21 mouse cellular contexts compared by ENCODE assay signal in the genomic region with DNA sequence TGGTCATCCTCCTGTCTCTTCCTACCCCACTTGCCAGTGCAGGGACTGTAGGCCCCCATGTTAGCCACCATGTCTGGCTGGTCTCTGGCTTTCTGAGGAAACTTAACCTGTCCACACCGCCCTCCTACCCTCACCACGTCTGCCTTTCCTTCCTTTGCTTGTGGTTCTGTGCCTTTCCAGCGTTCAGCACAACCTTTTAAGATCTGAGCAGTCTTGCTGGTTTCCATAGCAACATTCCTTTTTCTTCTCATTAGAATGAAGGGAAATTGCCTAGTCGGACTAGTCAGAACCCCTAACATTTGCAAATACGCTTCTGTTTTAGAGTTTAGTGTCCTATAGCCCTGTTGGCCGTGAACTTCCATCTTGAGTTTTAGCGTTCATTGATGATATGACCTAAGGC.
DNase-seq lines count a peak whose midpoint lies in the region; ATAC-seq and TF ChIP-seq lines count a peak whose summit lies in the region.
"Had no signal": no experiment of that assay in that cellular context is flagged by ENCODE, and none has a peak within 500 bp of the region (broad histone marks: within the 10 kb centered on the region; RNA-seq: fewer than 3 reads in every experiment).

No protein-coding gene starts in this region.

- no peak for TF ChIP-seq POLR2A in bone marrow macrophage, adult 2 months (IDR thresholded peaks at IDR 0.05; ENCODE audit: borderline replicate concordance, low read depth, low read length)

- H3K36me3 ChIP-seq in heart, embryonic 10.5 days, result no peaks in the 10 kb centered on the region
- no peaks in the 10 kb centered on the region for H3K36me3 ChIP-seq in heart, embryonic 11.5 days (ENCODE audit: control insufficient read depth, insufficient read depth, low read length)
- no peaks in the 10 kb centered on the region for H3K36me3 ChIP-seq in midbrain, embryonic 14.5 days (ENCODE audit: control insufficient read depth, insufficient read depth, low read length)
- no peaks in the 10 kb centered on the region for H3K36me3 ChIP-seq in midbrain, embryonic 11.5 days (ENCODE audit: control insufficient read depth, insufficient read depth, low read length)
- H3K36me3 ChIP-seq in forebrain, embryonic 14.5 days (ENCODE audit: control insufficient read depth, insufficient read depth, low read length), result no peaks in the 10 kb centered on the region
- H3K36me3 ChIP-seq: embryonic facial prominence, embryonic 13.5 days; heart, embryonic 12.5 days; limb, embryonic 10.5 days had no signal

- peaks cover 3% of the 10 kb centered on the region; the same call in 1 of the 2 replicates for H3K4me1 ChIP-seq in heart, embryonic 10.5 days
- H3K4me1 ChIP-seq in heart, embryonic 11.5 days (ENCODE audit: control insufficient read depth, insufficient read depth, low read length), result no peaks in the 10 kb centered on the region; the same call in 1 of the 2 replicates
- H3K4me1 ChIP-seq in midbrain, embryonic 14.5 days (ENCODE audit: control insufficient read depth, insufficient read depth, low read length), result 0 out of 2 replicates have a peak, but pooled peaks cover 4% of the 10 kb centered on the region
- H3K4me1 ChIP-seq in midbrain, embryonic 11.5 days (ENCODE audit: control insufficient read depth, insufficient read depth, low read length), result no peaks in the 10 kb centered on the region
- H3K4me1 ChIP-seq in bone marrow macrophage, adult 2 months (ENCODE audit: control insufficient read depth, insufficient read depth, low read length), result peaks cover 72% of the 10 kb centered on the region
- H3K4me1 ChIP-seq in forebrain, embryonic 14.5 days (ENCODE audit: control insufficient read depth, insufficient read depth, low read length), result no peaks in the 10 kb centered on the region

- DNase-seq in heart, embryonic 10.5 days (ENCODE audit: low spot score), result peak; percentile 48
- peak; percentile 64 for DNase-seq in midbrain, embryonic 14.5 days
- no peak for DNase-seq in midbrain, embryonic 11.5 days (ENCODE audit: low spot score, missing footprints)
- peak; percentile 64 for DNase-seq in forebrain, embryonic 14.5 days (ENCODE audit: low spot score)
- no peak for DNase-seq in lung, postnatal 10 days
- DNase-seq in lung, postnatal 36 days, result no peak
- DNase-seq: adrenal gland, postnatal 36 days; B cell, adult 2 months; cerebellum, adult 9-10 months; heart, postnatal 14 days; kidney, adult 8-10 months; kidney, postnatal 14 days; lung, adult 18-20 months; right cerebral cortex, postnatal 4 days had no signal

- 80% methylated on average over 7 of the region's 7 CpGs for WGBS in heart, embryonic 10.5 days
- WGBS in heart, embryonic 11.5 days (ENCODE audit: insufficient replicate concordance), result 85% methylated on average over 7 of the region's 7 CpGs
- WGBS in midbrain, embryonic 14.5 days, result 52% methylated on average over 7 of the region's 7 CpGs
- 69% methylated on average over 7 of the region's 7 CpGs for WGBS in midbrain, embryonic 11.5 days
- 51% methylated on average over 7 of the region's 7 CpGs for WGBS in forebrain, embryonic 14.5 days

- ATAC-seq in heart, embryonic 11.5 days (replicated peaks; ENCODE audit: insufficient number of reproducible peaks, low FRiP score, low TSS enrichment), result no peak
- ATAC-seq in midbrain, embryonic 14.5 days (ENCODE audit: low FRiP score, low TSS enrichment), result no peak
- no peak for ATAC-seq in midbrain, embryonic 11.5 days (ENCODE audit: low FRiP score)
- ATAC-seq in forebrain, embryonic 14.5 days, result no peak

- no peak for TF ChIP-seq CTCF in bone marrow macrophage, adult 2 months (IDR thresholded peaks at IDR 0.05; ENCODE audit: low read depth, low read length)

- no peak overlapping the region for H3K27ac ChIP-seq in heart, embryonic 10.5 days
- no peak overlapping the region for H3K27ac ChIP-seq in heart, embryonic 11.5 days (ENCODE audit: low read depth, low read length)
- H3K27ac ChIP-seq in midbrain, embryonic 14.5 days (replicated peaks; ENCODE audit: low read depth, low read length), result 0 out of 2 replicates have a peak overlapping the region, but pooled peaks have one; percentile 32
- H3K27ac ChIP-seq in midbrain, embryonic 11.5 days (ENCODE audit: low read depth, low read length), result no peak overlapping the region
- H3K27ac ChIP-seq in bone marrow macrophage, adult 2 months (ENCODE audit: insufficient read depth, low read depth, low read length), result 0 out of 2 replicates have a peak overlapping the region, but pooled peaks have one; percentile 1
- H3K27ac ChIP-seq in forebrain, embryonic 14.5 days (ENCODE audit: low read depth, low read length), result no peak overlapping the region
- H3K27ac ChIP-seq: embryonic facial prominence, embryonic 13.5 days; limb, embryonic 10.5 days; stomach, postnatal 0 days had no signal

- no peaks in the 10 kb centered on the region for H3K27me3 ChIP-seq in heart, embryonic 10.5 days (ENCODE audit: insufficient read depth, poor library complexity, severe bottlenecking)
- H3K27me3 ChIP-seq in heart, embryonic 11.5 days (ENCODE audit: control insufficient read depth, insufficient read depth, low read length), result no peaks in the 10 kb centered on the region
- H3K27me3 ChIP-seq in midbrain, embryonic 14.5 days (ENCODE audit: control insufficient read depth, insufficient read depth, low read length), result no peaks in the 10 kb centered on the region
- H3K27me3 ChIP-seq in midbrain, embryonic 11.5 days (ENCODE audit: control insufficient read depth, insufficient read depth, low read length), result no peaks in the 10 kb centered on the region
- no peaks in the 10 kb centered on the region for H3K27me3 ChIP-seq in forebrain, embryonic 14.5 days (replicated peaks; ENCODE audit: control insufficient read depth, insufficient read depth, low read length)
- H3K27me3 ChIP-seq: embryonic facial prominence, embryonic 13.5 days; heart, embryonic 12.5 days had no signal

- H3K4me3 ChIP-seq in heart, embryonic 10.5 days, result no peak overlapping the region
- no peak overlapping the region for H3K4me3 ChIP-seq in heart, embryonic 11.5 days (ENCODE audit: low read depth, low read length)
- no peak overlapping the region for H3K4me3 ChIP-seq in midbrain, embryonic 14.5 days (replicated peaks; ENCODE audit: low read depth, low read length)
- no peak overlapping the region for H3K4me3 ChIP-seq in midbrain, embryonic 11.5 days (ENCODE audit: low read depth, low read length)
- no peak overlapping the region for H3K4me3 ChIP-seq in bone marrow macrophage, adult 2 months (ENCODE audit: insufficient read depth, low read length)
- no peak overlapping the region for H3K4me3 ChIP-seq in forebrain, embryonic 14.5 days (ENCODE audit: low read depth, low read length)
- H3K4me3 ChIP-seq: embryonic facial prominence, embryonic 13.5 days; heart, embryonic 12.5 days; limb, embryonic 10.5 days; myocyte had no signal

- no peaks in the 10 kb centered on the region for H3K9me3 ChIP-seq in heart, embryonic 10.5 days
- no peaks in the 10 kb centered on the region for H3K9me3 ChIP-seq in heart, embryonic 11.5 days (replicated peaks; ENCODE audit: control insufficient read depth, low read length)
- no peaks in the 10 kb centered on the region for H3K9me3 ChIP-seq in midbrain, embryonic 14.5 days (ENCODE audit: control insufficient read depth, low read length)
- H3K9me3 ChIP-seq in midbrain, embryonic 11.5 days (ENCODE audit: control insufficient read depth, low read length), result no peaks in the 10 kb centered on the region
- H3K9me3 ChIP-seq in forebrain, embryonic 14.5 days (replicated peaks; ENCODE audit: control insufficient read depth, low read length), result no peaks in the 10 kb centered on the region
- H3K9me3 ChIP-seq: embryonic facial prominence, embryonic 13.5 days; heart, embryonic 12.5 days; limb, embryonic 10.5 days had no signal

- no peak overlapping the region for H3K4me2 ChIP-seq in heart, embryonic 11.5 days
- H3K4me2 ChIP-seq in midbrain, embryonic 14.5 days (ENCODE audit: low read length), result no peak overlapping the region
- H3K4me2 ChIP-seq in midbrain, embryonic 11.5 days, result no peak overlapping the region
- no peak overlapping the region for H3K4me2 ChIP-seq in forebrain, embryonic 14.5 days (ENCODE audit: low read length)
- H3K4me2 ChIP-seq: embryonic facial prominence, embryonic 13.5 days; heart, embryonic 12.5 days had no signal

- no peak overlapping the region for H3K9ac ChIP-seq in heart, embryonic 11.5 days (ENCODE audit: low read depth, low read length)
- no peak overlapping the region for H3K9ac ChIP-seq in midbrain, embryonic 14.5 days (replicated peaks; ENCODE audit: low read length)
- H3K9ac ChIP-seq in midbrain, embryonic 11.5 days (ENCODE audit: low read length), result no peak overlapping the region; the same call in 1 of the 2 replicates
- no peak overlapping the region for H3K9ac ChIP-seq in forebrain, embryonic 14.5 days (ENCODE audit: low read length)
- H3K9ac ChIP-seq: embryonic facial prominence, embryonic 13.5 days; heart, embryonic 12.5 days had no signal

Comparison
In these comparisons a context has a peak if more than half of its experiments do, and no peak if none do; other contexts are left out.
1. DNase-seq: peak in heart, embryonic 10.5 days (single experiment), midbrain, embryonic 14.5 days (single experiment) and forebrain, embryonic 14.5 days (single experiment); none in midbrain, embryonic 11.5 days (single experiment), lung, postnatal 10 days (single experiment) and lung, postnatal 36 days (single experiment).
2. H3K27ac ChIP-seq: peak in midbrain, embryonic 14.5 days (single experiment) and bone marrow macrophage, adult 2 months (single experiment); none in heart, embryonic 10.5 days (single experiment), heart, embryonic 11.5 days (single experiment), midbrain, embryonic 11.5 days (single experiment) and forebrain, embryonic 14.5 days (single experiment).